Mouse (Mus musculus): ENCODE data around the gene Zmiz1.

DNA sequence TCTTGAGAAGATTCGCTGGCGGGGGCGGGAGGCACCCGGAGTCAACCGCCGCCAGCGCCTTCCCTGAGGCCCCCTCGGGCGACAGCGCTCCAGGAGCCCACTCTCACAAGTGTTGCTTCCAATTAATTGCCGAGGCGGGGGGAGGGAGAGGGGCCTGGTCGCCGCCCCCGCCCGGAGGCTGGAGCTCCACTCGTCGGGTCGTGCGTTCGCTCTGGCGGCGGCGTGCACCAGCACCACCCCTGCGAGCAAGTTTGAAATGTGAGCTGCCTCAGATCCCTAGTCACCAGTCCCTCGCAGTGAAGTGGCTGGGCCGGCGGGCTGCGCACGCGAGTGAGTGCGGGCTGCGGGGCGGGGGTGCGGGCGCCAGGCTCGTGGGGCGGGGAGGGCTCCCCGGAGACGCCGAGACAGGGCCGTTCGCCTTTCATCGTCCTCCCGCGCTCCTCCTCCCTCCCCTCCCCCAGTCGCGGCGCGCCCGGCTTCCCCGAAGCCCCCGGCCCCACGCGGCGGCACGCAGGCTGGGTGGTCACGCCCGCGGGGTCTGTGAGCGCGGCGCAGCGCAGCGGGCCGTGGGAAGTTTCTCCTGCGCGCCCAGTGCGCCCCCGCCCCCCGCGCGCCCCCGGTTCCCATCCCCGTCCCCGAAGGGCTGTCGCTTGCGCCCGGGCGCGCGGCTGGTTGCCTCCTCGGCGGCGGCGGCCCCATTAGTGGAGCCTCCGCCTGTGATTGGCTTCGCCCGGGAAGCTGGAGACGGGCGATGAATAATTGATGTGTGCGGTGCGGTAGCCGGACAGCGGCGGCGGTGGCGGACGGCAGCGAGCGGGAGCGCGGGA lies 148.4 kb downstream of the Zmiz1 start:
- no peak for TF ChIP-seq EP300 (IDR thresholded peaks at IDR 0.05; ENCODE audit: low read depth)
- TF ChIP-seq CTCF (IDR thresholded peaks at IDR 0.05; ENCODE audit: low read depth): no peak
